ENCODE assay signal across 17 mouse cellular contexts in the genomic region with DNA sequence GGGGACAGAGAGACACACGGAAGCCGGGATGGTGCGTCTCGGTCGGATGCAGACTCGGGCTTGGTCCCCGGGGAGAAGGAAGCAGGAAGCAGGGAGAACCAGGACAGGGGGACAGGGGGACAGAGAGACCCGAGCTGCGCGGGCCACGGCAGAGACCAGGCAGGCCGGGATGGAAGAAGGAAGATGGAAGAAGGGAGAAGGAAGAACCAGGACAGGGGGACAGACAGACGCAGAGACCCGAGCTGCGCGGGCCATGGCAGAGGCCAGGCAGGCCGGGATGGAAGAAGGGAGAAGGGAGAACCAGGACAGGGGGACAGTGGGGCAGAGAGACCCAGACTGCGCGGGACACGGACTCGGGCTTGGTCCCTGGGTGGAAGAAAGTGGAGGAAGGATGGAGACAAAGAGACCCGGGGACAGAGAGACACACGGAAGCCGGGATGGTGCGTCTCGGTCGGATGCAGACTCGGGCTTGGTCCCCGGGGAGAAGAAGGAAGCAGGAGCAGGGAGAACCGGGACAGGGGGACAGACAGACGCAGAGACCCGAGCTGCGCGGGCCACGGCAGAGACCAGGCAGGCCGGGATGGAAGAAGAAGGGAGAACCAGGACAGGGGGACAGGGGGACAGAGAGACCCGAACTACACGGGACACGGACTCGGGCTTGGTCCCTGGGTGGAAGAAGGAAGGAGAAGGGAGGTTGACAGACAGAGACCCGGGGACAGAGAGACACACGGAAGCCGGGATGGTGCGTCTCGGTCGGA. TPM values are rescaled to one million over a fixed set of nuclear protein-coding genes. Genes with fewer than 3 reads are reported as not detected.
DNase-seq lines count a peak whose midpoint lies in the region; ATAC-seq lines count a peak whose summit lies in the region.
"Not testable (repeated sequence)": the region's sequence is repeated elsewhere in the genome, so short reads cannot be mapped to it uniquely, and the experiment has no call there.
"Had no signal": no experiment of that assay in that cellular context is flagged by ENCODE, and none has a peak within 500 bp of the region (broad histone marks: within the 10 kb centered on the region; RNA-seq: fewer than 3 reads in every experiment).

No protein-coding gene starts in this region.

- H3K9ac ChIP-seq in ES-E14 (ENCODE audit: insufficient read depth, low read depth, low read length, poor library complexity, severe bottlenecking); midbrain, embryonic 11.5 days (ENCODE audit: low read length): not testable (repeated sequence)

- H3K4me2 ChIP-seq in midbrain, embryonic 11.5 days: not testable (repeated sequence)

- H3K4me3 ChIP-seq in ES-E14 (ENCODE audit: insufficient read depth in 1 of 2, low read depth in 1 of 2, low read length in 2 of 2, poor library complexity in 1 of 2, severe bottlenecking in 1 of 2); forebrain, embryonic 10.5 days; hindbrain, embryonic 10.5 days; midbrain, embryonic 11.5 days (ENCODE audit: low read depth, low read length): not testable (repeated sequence)

- H3K4me1 ChIP-seq in ES-E14 (ENCODE audit: control insufficient read depth in 2 of 2, insufficient read depth in 2 of 2, low read length in 2 of 2, poor library complexity in 1 of 2); forebrain, embryonic 10.5 days; hindbrain, embryonic 10.5 days (replicated peaks); midbrain, embryonic 11.5 days (ENCODE audit: control insufficient read depth, insufficient read depth, low read length): not testable (repeated sequence)

- in situ Hi-C loops in ES-E14 (cut with MboI; ENCODE audit: low sequenced_read_pairs in 2 of 2, unreplicated experiment in 2 of 2): not testable (repeated sequence)

- peaks cover 60% of the 10 kb centered on the region for H3K36me3 ChIP-seq in ES-E14 (ENCODE audit: control insufficient read depth, insufficient read depth, low read length, poor library complexity, severe bottlenecking)
- peaks cover 61% of the 10 kb centered on the region for H3K36me3 ChIP-seq in forebrain, embryonic 10.5 days (replicated peaks)
- H3K36me3 ChIP-seq in hindbrain, embryonic 10.5 days: peaks cover 61% of the 10 kb centered on the region
- peaks cover 36% of the 10 kb centered on the region for H3K36me3 ChIP-seq in midbrain, embryonic 11.5 days (ENCODE audit: control insufficient read depth, insufficient read depth, low read length)

- DNase-seq in ES-E14 (ENCODE audit: low read depth, low spot score): peak; percentile 40
- peak; percentile 41 for DNase-seq in cerebellum, adult 18-20 months
- peak; percentile 17 for DNase-seq in forebrain, embryonic 10.5 days (ENCODE audit: extremely low spot score, low spot score)
- DNase-seq in hindbrain, embryonic 10.5 days (ENCODE audit: low spot score): peak; percentile 6
- peak; percentile 18 to 38 for DNase-seq in layer of hippocampus, postnatal 10 days (ENCODE audit: low spot score in 2 of 2)
- DNase-seq in midbrain, embryonic 11.5 days (ENCODE audit: low spot score, missing footprints): peak; percentile 81
- DNase-seq in spleen, postnatal 4 days (ENCODE audit: low spot score in 2 of 2): peak; percentile 40 to 65
- peak; percentile 7 for DNase-seq in yolk sac, embryonic 10.5 days (ENCODE audit: low spot score)

- not testable (repeated sequence) for H3K27me3 ChIP-seq in forebrain, embryonic 10.5 days (ENCODE audit: poor library complexity, severe bottlenecking); hindbrain, embryonic 10.5 days (ENCODE audit: insufficient read depth, poor library complexity, severe bottlenecking); midbrain, embryonic 11.5 days (ENCODE audit: control insufficient read depth, insufficient read depth, low read length)

- 86% methylated on average over 40 of the region's 46 CpGs for WGBS in forebrain, embryonic 10.5 days
- 84% methylated on average over 41 of the region's 46 CpGs for WGBS in hindbrain, embryonic 10.5 days
- 82% methylated on average over 34 of the region's 46 CpGs for WGBS in midbrain, embryonic 11.5 days

- H3K27ac ChIP-seq in ES-E14 (ENCODE audit: insufficient read depth, low read depth, low read length, poor library complexity, severe bottlenecking); forebrain, embryonic 10.5 days; hindbrain, embryonic 10.5 days; midbrain, embryonic 11.5 days (ENCODE audit: low read depth, low read length): not testable (repeated sequence)

- ATAC-seq in midbrain, embryonic 11.5 days (ENCODE audit: low FRiP score): not testable (repeated sequence)

- H3K9me3 ChIP-seq in ES-E14 (ENCODE audit: control insufficient read depth, insufficient read depth, low read depth, low read length): peaks cover 12% of the 10 kb centered on the region; the same call in 1 of the 2 replicates
- peaks cover 66% of the 10 kb centered on the region for H3K9me3 ChIP-seq in forebrain, embryonic 10.5 days
- peaks cover 64% of the 10 kb centered on the region for H3K9me3 ChIP-seq in hindbrain, embryonic 10.5 days
- peaks cover 43% of the 10 kb centered on the region for H3K9me3 ChIP-seq in midbrain, embryonic 11.5 days (ENCODE audit: control insufficient read depth, low read length)

RNA-seq across cellular contexts. Expression of gene Gm21860, which starts 11.4 kb away (rescaled TPM):
- not detected in 2 replicates for total RNA-seq in ES-E14 (2012; rRNA removed)
- not detected in 2 replicates for polyA plus RNA-seq in forebrain, embryonic 10.5 days (2016; fragmentation: Nextera tagmentation; extraction: Ambion mirVana)
- not detected in 2 replicates for polyA plus RNA-seq in hindbrain, embryonic 10.5 days (2016; fragmentation: Nextera tagmentation; extraction: Ambion mirVana)
- not detected for total RNA-seq in layer of hippocampus, postnatal 10 days (2021)
- polyA plus RNA-seq in midbrain, embryonic 11.5 days (2014; fragmentation: Nextera tagmentation; extraction: Ambion mirVana): not detected in 2 replicates
- total RNA-seq: adrenal gland, postnatal 4 days; heart, adult 18-20 months; hematopoietic stem cell, adult 5-6 weeks had no signal
- polyA plus RNA-seq: cortical plate, adult 2 months; forebrain, embryonic 15.5 days; kidney, embryonic 16.5 days; lung, adult 2 months; midbrain, embryonic 10.5 days; neural tube, embryonic 14.5 days had no signal

RNA-seq across cellular contexts. Expression of gene Gm47283, which starts 41.3 kb away (rescaled TPM):
- total RNA-seq in ES-E14 (2012; rRNA removed): not detected in 2 replicates
- polyA plus RNA-seq in forebrain, embryonic 10.5 days (2016; fragmentation: Nextera tagmentation; extraction: Ambion mirVana): not detected in 2 replicates
- not detected in 2 replicates for polyA plus RNA-seq in hindbrain, embryonic 10.5 days (2016; fragmentation: Nextera tagmentation; extraction: Ambion mirVana)
- total RNA-seq in layer of hippocampus, postnatal 10 days (2021): not detected
- not detected in 2 replicates for polyA plus RNA-seq in midbrain, embryonic 11.5 days (2014; fragmentation: Nextera tagmentation; extraction: Ambion mirVana)
- total RNA-seq: adrenal gland, postnatal 4 days; heart, adult 18-20 months; hematopoietic stem cell, adult 5-6 weeks had no signal
- polyA plus RNA-seq: cortical plate, adult 2 months; forebrain, embryonic 15.5 days; kidney, embryonic 16.5 days; lung, adult 2 months; midbrain, embryonic 10.5 days; neural tube, embryonic 14.5 days had no signal

Comparison
In these comparisons a context has a peak if more than half of its experiments do, and no peak if none do; other contexts are left out.
1. DNase-seq: peak in every context shown above with its lines; median percentile 81 in midbrain, embryonic 11.5 days; 52 in spleen, postnatal 4 days; 41 in cerebellum, adult 18-20 months; 40 in ES-E14; 28 in layer of hippocampus, postnatal 10 days; 17 in forebrain, embryonic 10.5 days; 7 in yolk sac, embryonic 10.5 days; 6 in hindbrain, embryonic 10.5 days.